Mouse (Mus musculus): Measurements from ENCODE around the gene Pde6d.

GRCm38 (mm10) chr1:86555665-86556064 lies 26.8 kb downstream of the Pde6d start:
- TF ChIP-seq GATA1 (IDR thresholded peaks at IDR 0.05; ENCODE audit: low read length) (no peak), TAL1 (IDR thresholded peaks at IDR 0.05; ENCODE audit: low read length) (no peak)

Data from erythroblast, embryonic 14.5 days (primary cell).